ENCODE assay signal across 15 mouse cellular contexts in the genomic region with DNA sequence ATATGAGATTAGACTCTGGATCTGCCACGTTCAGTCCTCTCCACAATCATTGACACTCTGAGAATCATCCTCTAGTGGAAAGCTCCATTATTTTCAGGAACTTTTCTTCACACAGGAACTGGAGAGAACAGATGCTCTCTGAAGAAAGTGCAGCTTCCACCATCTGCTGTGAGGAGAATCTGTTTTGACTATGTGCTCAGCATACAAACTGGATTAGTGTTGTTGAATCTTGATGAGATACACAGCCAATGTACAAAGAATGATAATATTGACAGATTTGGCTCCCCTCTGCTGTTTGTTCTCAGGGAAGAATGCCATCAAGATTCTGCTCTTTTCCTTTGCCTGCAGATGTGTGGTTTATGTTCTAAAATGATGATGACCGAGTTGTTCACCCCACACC.
DNase-seq lines count a peak whose midpoint lies in the region; ATAC-seq and TF ChIP-seq lines count a peak whose summit lies in the region.
"Had no signal": no experiment of that assay in that cellular context is flagged by ENCODE, and none has a peak within 500 bp of the region (broad histone marks: within the 10 kb centered on the region; RNA-seq: fewer than 3 reads in every experiment).

No protein-coding gene starts in this region.

- H3K4me2 ChIP-seq in forebrain, postnatal 0 days (ENCODE audit: low read depth), result no peak overlapping the region
- no peak overlapping the region for H3K4me2 ChIP-seq in neural tube, embryonic 15.5 days
- H3K4me2 ChIP-seq: liver, embryonic 15.5 days had no signal

- peak; percentile 20 for DNase-seq in lung, postnatal 10 days
- no peak for DNase-seq in lung, adult 18-20 months
- DNase-seq in forebrain, postnatal 0 days, result peak; percentile 68
- peak; percentile 41 for DNase-seq in layer of hippocampus, adult 9-10 months (ENCODE audit: low spot score)
- no peak for DNase-seq in cerebellum, adult 9-10 months
- DNase-seq in lung, postnatal 36 days, result no peak
- DNase-seq: adrenal gland, postnatal 36 days; cerebellum, adult 9-11 months; gastrocnemius, postnatal 25 days; kidney, adult 11 months had no signal

- no peak overlapping the region for H3K4me3 ChIP-seq in forebrain, postnatal 0 days (ENCODE audit: low read depth, low read length)
- no peak overlapping the region for H3K4me3 ChIP-seq in neural tube, embryonic 15.5 days (replicated peaks)
- H3K4me3 ChIP-seq: liver, embryonic 15.5 days; megakaryocyte, embryonic 14.5 days had no signal

- H3K36me3 ChIP-seq in forebrain, postnatal 0 days (ENCODE audit: insufficient read depth), result no peaks in the 10 kb centered on the region
- no peaks in the 10 kb centered on the region for H3K36me3 ChIP-seq in neural tube, embryonic 15.5 days
- H3K36me3 ChIP-seq: liver, embryonic 15.5 days had no signal

- WGBS in forebrain, postnatal 0 days, result 57% methylated on average over 2 of the region's 2 CpGs
- 69% methylated on average over 2 of the region's 2 CpGs for WGBS in neural tube, embryonic 15.5 days

- TF ChIP-seq CTCF in forebrain, postnatal 0 days (IDR thresholded peaks at IDR 0.05; ENCODE audit: low read depth), result no peak

- H3K27ac ChIP-seq in forebrain, postnatal 0 days (ENCODE audit: low read depth, low read length), result no peak overlapping the region
- no peak overlapping the region for H3K27ac ChIP-seq in neural tube, embryonic 15.5 days (replicated peaks)
- H3K27ac ChIP-seq: liver, embryonic 15.5 days had no signal

- H3K9ac ChIP-seq in forebrain, postnatal 0 days, result no peak overlapping the region
- H3K9ac ChIP-seq in neural tube, embryonic 15.5 days (replicated peaks), result no peak overlapping the region
- H3K9ac ChIP-seq: liver, embryonic 15.5 days had no signal

- H3K9me3 ChIP-seq in forebrain, postnatal 0 days (ENCODE audit: low read length), result no peaks in the 10 kb centered on the region
- no peaks in the 10 kb centered on the region for H3K9me3 ChIP-seq in neural tube, embryonic 15.5 days (replicated peaks)
- H3K9me3 ChIP-seq: liver, embryonic 15.5 days; megakaryocyte, embryonic 14.5 days had no signal

- ATAC-seq in forebrain, postnatal 0 days, result peak; percentile 95
- peak; percentile 69; the same call in 1 of the 2 replicates for ATAC-seq in neural tube, embryonic 15.5 days (ENCODE audit: low FRiP score)
- no peak for ATAC-seq in megakaryocyte-erythroid progenitor cell, adult 5-6 weeks (replicated peaks; ENCODE audit: low FRiP score, low TSS enrichment, poor library complexity, severe bottlenecking)
- ATAC-seq: CD4-positive, CD25-positive, alpha-beta regulatory T cell, adult 4 months had no signal

- no peaks in the 10 kb centered on the region for H3K27me3 ChIP-seq in forebrain, postnatal 0 days (ENCODE audit: insufficient read depth, low read length)
- H3K27me3 ChIP-seq in neural tube, embryonic 15.5 days (replicated peaks), result no peaks in the 10 kb centered on the region
- H3K27me3 ChIP-seq: liver, embryonic 15.5 days; megakaryocyte, embryonic 14.5 days had no signal

- H3K4me1 ChIP-seq in forebrain, postnatal 0 days (ENCODE audit: insufficient read depth), result no peaks in the 10 kb centered on the region
- no peaks in the 10 kb centered on the region for H3K4me1 ChIP-seq in neural tube, embryonic 15.5 days
- H3K4me1 ChIP-seq: liver, embryonic 15.5 days; megakaryocyte, embryonic 14.5 days had no signal

Comparison
In these comparisons a context has a peak if more than half of its experiments do, and no peak if none do; other contexts are left out.
1. DNase-seq: peak in lung, postnatal 10 days (single experiment), forebrain, postnatal 0 days (single experiment) and layer of hippocampus, adult 9-10 months (single experiment); none in lung, adult 18-20 months (0 of 2), cerebellum, adult 9-10 months (single experiment) and lung, postnatal 36 days (single experiment).